Mouse (Mus musculus): ENCODE results near the gene Fam83c.
"Not testable (repeated sequence)": the region's sequence is repeated elsewhere in the genome, so short reads cannot be mapped to it uniquely, and the experiment has no call there.

The Fam83c gene

DNA sequence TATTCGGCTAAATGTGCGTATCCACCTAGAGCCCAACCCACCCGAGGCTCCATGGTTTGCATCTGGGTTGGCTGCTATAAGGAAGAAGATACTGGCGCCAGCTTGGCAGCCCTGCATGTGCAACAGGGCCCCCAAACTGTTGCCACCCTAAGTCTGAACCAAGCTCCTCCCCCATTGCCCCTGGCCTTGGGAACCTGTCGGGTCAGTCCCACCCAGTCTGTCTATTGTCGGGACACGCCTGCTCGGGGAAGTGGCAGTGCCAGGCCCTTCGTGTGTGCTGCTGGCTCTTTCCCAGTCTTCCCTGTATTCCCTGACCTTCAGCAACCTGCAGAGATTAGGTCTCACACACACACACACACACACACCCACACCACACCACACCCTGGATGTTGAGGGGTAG is at the start of gene Fam83c:
Gene Fam83c, minus strand, starts transcription at position 123 of the 400 bp plus-strand sequence.
- DNase-seq (ENCODE audit: low spot score in 2 of 2): no peak

DNA sequence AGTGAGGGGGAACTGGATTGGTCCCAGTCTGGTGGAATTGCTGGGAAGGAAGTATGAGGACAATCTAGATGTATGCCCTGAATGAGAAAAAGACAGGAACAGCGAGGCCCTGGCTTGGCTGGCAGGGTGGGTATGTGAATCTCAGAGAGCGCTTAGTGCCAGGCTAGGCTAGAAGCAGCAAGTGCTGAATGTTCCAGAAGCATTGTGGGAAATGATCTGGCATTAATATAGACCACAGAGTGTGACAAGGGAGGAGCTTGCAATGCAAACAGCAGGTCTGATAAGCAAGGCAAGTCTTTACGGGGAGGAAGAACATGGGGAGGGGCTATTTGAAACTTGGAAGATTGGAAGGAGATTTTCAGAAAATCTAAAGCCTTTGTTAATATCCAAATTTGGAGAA is 47.4 kb upstream of the Fam83c start:
- no peak for DNase-seq (ENCODE audit: low spot score in 2 of 2)

DNA sequence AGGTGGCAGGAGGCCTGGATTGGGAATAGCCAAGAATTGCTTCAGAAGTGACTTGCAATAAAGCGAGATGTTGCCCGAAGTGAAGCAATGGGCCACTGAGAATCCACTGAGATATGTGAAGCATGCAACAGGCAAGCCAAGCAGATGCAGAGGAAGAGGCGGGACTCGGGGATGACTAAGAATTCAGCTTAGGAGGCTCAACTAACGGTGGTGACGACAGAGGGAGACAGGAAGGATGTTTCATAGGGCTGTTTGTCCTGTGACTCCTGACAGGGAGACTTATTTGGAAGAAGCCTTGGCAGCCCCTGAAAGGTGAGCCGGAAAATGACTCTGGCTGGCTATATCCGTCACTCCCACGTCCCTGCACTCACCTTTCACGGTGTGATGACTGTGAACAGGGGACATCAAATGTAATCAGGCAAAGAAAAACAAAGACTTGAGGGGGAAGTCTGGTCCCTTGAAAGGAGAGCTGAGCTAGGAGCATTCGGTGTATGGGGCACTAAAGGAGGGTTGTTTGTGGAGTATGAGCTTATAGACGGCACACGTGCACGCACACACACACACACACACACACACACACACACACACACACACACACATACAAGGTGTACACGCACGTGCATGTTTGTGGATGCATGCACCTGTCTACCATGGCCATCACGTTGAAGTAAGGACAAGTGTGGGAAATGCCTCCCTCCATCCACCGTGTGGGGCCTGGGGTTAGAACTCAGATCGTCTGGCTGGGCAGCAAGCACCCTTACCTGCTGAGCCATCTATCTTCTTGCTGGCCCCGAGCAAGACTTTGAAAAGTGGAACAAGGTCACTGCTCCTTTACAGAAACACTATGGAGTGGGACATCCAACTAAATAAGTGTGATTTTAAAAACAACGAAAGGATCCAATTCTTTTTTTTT is 44.6 kb upstream of the Fam83c start:
- DNase-seq (ENCODE audit: low spot score in 2 of 2): no peak

DNA sequence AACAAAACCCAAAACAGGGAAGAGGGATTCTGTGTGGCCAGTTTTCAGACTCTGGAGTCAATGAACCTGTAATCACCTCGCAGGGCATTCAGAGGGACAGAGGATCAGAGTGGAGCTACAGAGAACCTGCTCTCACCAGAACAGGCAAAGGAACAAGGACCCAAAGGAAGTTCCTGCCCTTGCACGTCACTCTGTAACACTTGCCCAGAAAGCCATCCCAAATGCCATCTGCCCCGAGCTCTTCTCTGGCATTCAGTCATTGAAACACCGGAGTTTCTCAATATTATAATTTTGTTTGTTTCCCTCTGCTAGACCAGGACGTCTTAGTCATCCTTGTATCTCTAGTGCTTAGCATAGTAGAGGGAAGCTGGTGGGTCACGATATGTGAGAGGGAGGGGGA is 39.0 kb upstream of the Fam83c start:
- no peak for DNase-seq (ENCODE audit: low spot score in 2 of 2)

DNA sequence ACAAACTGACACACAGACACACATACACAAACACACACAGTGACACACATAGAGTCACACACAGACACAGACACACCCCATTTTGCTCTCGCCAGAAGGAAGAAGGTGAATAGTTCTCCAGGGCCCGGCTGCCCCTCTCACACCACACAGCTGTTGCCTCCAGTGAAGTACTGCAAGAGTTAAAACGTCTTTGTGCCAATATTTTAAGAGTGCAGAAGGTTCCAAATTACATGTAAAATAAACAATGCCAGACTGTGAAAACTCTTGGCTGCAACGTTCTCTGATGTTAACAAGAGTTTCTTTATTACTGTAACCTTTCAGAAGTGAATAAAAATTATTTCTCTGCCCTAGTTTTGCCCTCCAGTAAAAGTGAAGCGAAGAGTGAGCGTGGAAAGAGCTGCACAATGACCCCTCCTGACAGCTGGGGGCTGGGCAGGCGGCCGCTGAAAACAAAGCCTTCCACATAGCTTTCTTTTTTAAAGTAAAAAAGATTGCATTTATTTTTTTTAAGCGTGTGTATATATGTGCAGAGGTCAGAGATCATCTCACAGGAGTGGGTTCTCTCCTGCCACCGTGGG is 38.4 kb upstream of the Fam83c start:
- no peak for DNase-seq (ENCODE audit: low spot score in 2 of 2)

GRCm38 (mm10) chr2:155872486-155872885 is 37.8 kb upstream of the Fam83c start:
- DNase-seq (ENCODE audit: low spot score in 2 of 2): no peak

DNA sequence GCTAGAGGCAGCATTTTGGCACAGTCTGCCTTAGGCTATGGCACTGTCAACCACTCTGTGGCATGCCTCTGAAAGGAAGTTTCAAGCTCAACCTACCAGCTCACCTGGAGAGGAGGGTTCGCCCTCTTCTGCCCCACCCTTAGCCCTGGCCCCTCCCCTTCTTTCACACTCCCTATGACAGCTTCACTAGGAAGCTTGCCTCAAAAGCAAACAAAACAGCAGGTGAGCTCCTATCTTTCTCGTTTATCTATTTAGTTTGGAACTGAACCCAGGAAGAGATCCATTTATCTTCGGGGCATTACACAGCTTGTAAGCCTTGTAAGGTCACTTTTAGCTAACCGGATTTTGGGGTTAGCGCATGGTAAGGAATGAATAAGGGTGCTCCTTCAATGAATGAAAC is 35.1 kb upstream of the Fam83c start:
- DNase-seq (ENCODE audit: low spot score in 2 of 2): no peak

- no peak for DNase-seq (ENCODE audit: low spot score in 2 of 2)
Observed at GRCm38 (mm10) chr2:155868320-155868719, 33.7 kb upstream of the Fam83c start.

- DNase-seq (ENCODE audit: low spot score in 2 of 2): no peak
Observed at GRCm38 (mm10) chr2:155863301-155863867, 28.7 kb upstream of the Fam83c start.

GRCm38 (mm10) chr2:155862573-155863300 is 28.1 kb upstream of the Fam83c start:
- no peak for DNase-seq (ENCODE audit: low spot score in 2 of 2)

DNA sequence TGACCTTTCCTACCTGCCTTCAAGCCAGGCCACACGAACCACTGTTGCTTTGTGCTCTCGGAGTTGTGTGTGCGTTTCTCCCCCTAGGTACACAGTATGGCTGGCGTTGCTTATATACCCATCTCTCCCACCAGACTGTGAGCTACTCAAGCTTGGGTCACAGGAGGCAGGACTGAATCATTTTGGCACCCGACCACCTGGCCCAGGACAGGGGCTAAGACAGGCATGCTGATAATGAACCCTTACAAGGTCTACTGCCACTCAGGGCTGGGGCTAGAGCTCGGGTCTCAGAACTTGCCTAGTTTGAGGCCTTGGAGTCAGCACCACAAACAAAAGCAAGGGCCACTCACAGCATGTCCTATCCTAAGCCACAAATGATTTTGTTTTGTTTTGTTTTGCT is 26.9 kb upstream of the Fam83c start:
- no peak for DNase-seq (ENCODE audit: low spot score in 2 of 2)

GRCm38 (mm10) chr2:155860102-155860501 is 25.4 kb upstream of the Fam83c start:
- no peak for DNase-seq (ENCODE audit: low spot score in 2 of 2)

DNA sequence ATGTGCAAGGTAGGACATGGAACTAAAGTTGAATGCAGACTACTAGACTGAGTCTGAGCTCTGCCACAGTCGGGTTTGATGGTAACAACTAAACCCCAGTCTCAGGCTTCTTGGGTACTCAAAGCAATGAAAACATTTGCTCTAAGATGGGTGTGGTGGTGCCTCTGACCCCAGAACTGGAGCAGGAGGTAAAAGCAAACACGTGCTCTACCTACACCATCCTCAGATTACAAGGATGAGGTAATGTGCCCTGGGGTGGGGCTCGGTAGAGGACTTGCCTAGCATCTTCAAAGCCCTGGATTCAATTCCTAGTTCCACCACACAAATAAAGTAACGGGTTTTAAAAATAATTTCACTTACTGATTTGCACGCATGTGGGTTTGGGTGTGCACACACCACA is 17.9 kb upstream of the Fam83c start:
- no peak for DNase-seq (ENCODE audit: low spot score in 2 of 2)

DNA sequence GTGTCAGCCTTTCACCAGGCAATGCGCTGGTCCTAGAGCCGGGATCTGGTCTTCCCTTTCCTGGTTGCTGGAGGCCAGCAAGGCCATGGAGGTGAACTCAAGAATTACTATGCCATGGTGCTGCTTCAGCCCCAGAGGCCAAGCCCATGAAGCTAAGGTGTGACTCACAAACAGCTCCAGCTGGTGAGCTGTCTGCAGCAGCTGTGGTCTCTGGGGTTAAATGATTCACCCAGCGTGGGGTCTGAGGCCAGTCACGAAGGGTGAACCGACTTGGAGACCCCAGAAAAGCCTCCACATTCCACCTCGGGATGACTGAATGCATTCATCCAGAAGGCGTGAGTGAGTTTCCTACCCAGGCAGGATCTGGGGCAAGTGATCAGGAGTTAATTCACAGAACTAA is 15.5 kb upstream of the Fam83c start:
- no peak for DNase-seq (ENCODE audit: low spot score in 2 of 2)

GRCm38 (mm10) chr2:155849464-155849863 is 14.8 kb upstream of the Fam83c start:
- DNase-seq (ENCODE audit: low spot score in 2 of 2): no peak

- DNase-seq (ENCODE audit: low spot score in 2 of 2): peak; percentile 74 to 91
Observed at GRCm38 (mm10) chr2:155848291-155848690, 13.6 kb upstream of the Fam83c start.

- DNase-seq (ENCODE audit: low spot score in 2 of 2): no peak
Observed at GRCm38 (mm10) chr2:155846930-155847329, 12.3 kb upstream of the Fam83c start.

DNA sequence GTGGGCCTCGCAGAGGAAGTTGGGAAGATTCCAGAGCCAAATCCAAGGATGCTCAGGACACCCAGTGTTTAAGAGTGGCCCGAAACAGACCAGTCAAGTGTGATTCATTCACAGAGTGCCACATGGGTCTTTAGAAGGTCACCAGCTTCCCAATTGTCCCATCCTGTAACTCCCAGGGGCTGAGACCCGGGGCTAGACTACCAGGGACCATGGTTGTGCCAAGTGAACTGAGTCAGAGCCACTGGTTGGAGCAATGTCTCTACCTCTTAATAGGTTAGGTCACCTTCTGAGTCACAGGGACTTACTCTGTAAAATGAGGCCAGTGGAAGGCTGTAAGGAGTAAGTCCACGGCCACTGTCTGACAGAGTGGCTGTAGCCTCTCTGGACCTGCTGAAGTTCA is 4.3 kb upstream of the Fam83c start:
- no peak for DNase-seq (ENCODE audit: low spot score in 2 of 2)

- DNase-seq (ENCODE audit: low spot score in 2 of 2): no peak
Observed at GRCm38 (mm10) chr2:155837961-155838360, 3.3 kb upstream of the Fam83c start.

GRCm38 (mm10) chr2:155832087-155832486 is 2.6 kb downstream of the Fam83c start:
- DNase-seq (ENCODE audit: low spot score in 2 of 2): not testable (repeated sequence)

DNA sequence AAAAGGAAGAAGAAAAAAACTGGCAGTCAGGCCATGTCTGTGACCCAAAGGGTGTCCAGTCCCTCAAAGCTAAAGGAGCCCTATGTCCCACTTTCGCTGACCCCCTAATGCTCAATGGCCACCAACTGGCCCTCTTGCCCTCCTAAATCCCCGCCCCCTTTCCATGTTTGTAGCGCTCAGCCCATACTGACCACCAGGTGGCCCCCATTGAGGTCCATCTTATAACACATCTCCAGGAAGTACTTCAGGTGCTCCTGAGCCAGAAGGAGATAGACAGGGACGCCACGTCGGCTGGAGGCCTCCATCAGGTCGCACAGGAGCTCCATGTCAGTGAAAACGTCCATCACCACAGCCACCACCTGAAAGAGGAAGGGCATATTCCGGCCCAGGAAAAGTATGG is 3.4 kb downstream of the Fam83c start:
- no peak for DNase-seq (ENCODE audit: low spot score in 2 of 2)

DNA sequence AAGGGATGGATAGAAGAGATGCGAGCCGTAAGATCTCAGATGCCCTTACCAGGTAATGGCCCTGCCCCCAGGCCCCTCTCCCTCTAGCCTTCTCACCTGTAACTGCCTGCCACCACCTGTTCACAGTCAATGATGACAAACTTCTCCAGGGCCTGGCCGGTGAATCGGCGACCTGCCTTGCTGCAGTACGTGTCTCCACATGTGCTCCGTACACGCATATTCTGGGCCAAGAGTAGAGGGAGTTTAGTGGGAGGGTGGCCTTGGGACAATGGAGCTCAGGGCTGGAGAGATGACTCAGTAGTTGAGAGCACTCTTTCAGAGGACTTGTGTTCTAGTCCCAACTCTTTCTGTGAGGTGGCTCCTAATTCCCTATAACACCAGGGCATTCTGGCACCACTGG is 3.8 kb downstream of the Fam83c start:
- no peak for DNase-seq (ENCODE audit: low spot score in 2 of 2)

All from spleen, postnatal 4 days (tissue).